Mouse (Mus musculus): ENCODE measurements around the gene Gcnt7.

DNA sequence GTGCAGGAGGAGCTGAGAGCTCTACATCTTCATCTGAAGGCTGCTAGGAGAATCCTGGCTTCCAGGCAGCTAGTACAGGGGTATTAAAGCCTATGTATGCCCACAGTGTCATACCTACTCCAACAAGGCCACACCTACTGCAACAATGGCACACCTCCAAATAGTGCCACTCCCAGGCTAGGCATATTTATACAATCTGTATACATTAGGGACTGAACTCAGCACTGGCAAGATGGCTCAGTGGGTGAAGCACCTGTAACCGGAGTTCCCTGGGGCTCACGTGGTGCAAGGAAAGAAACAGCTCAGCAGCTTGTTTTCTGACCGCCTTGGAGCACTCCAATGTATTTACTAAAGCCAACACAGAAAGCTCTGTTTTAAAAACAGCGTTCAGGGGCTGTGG lies 12.8 kb downstream of the Gcnt7 start:
- no peak for TF ChIP-seq CTCF (IDR thresholded peaks at IDR 0.05; ENCODE audit: low read depth)
- TF ChIP-seq EP300 (IDR thresholded peaks at IDR 0.05; ENCODE audit: low read depth) = no peak
